Mouse (Mus musculus) lung, postnatal 36 days (tissue): Measurements from ENCODE around the gene Kdf1.

ENCODE experiments used
- DNase-seq: peaks from one replicate; pipeline ENCODE4 v3.0.0; 2022; ENCODE audit warnings: mixed read lengths

Gene Kdf1

GRCm38 (mm10) chr4:133518601-133519368, at the start of gene Kdf1:
TSS of gene Kdf1 (plus strand) at chr4:133518963.
- peak; percentile 74 for DNase-seq

- peak; percentile 54 for DNase-seq
Observed at GRCm38 (mm10) chr4:133469122-133469521, 49.6 kb upstream of the Kdf1 start.

- DNase-seq, result no peak
Observed at GRCm38 (mm10) chr4:133471135-133471821, 47.5 kb upstream of the Kdf1 start.

- no peak for DNase-seq
Observed at GRCm38 (mm10) chr4:133473833-133474232, 44.9 kb upstream of the Kdf1 start.

GRCm38 (mm10) chr4:133479458-133480184, 39.1 kb upstream of the Kdf1 start, which contains the start of gene Tent5b:
TSS of gene Tent5b (plus strand) at chr4:133480132.
- peak; percentile 100 for DNase-seq

- no peak for DNase-seq
Observed at GRCm38 (mm10) chr4:133480185-133480537, 38.6 kb upstream of the Kdf1 start.

GRCm38 (mm10) chr4:133480754-133481153, 38.0 kb upstream of the Kdf1 start:
- no peak for DNase-seq

GRCm38 (mm10) chr4:133481488-133481887, 37.3 kb upstream of the Kdf1 start:
- DNase-seq, result peak; percentile 53

- DNase-seq, result no peak
Observed at GRCm38 (mm10) chr4:133482479-133482878, 36.3 kb upstream of the Kdf1 start.

GRCm38 (mm10) chr4:133484266-133485025, 34.3 kb upstream of the Kdf1 start:
- DNase-seq, result peak; percentile 77

GRCm38 (mm10) chr4:133485691-133486425, 32.9 kb upstream of the Kdf1 start:
- DNase-seq, result no peak

GRCm38 (mm10) chr4:133486673-133487357, 31.9 kb upstream of the Kdf1 start:
- DNase-seq, result no peak

GRCm38 (mm10) chr4:133488619-133489392, 30.0 kb upstream of the Kdf1 start:
- DNase-seq, result peak; percentile 69

GRCm38 (mm10) chr4:133489489-133490245, 29.1 kb upstream of the Kdf1 start:
- no peak for DNase-seq

GRCm38 (mm10) chr4:133491800-133492199, 27.0 kb upstream of the Kdf1 start:
- DNase-seq, result peak; percentile 60

- DNase-seq, result peak; percentile 47
Observed at GRCm38 (mm10) chr4:133493895-133494294, 24.9 kb upstream of the Kdf1 start.

- peak; percentile 96 for DNase-seq
Observed at GRCm38 (mm10) chr4:133494432-133494831, 24.3 kb upstream of the Kdf1 start.

GRCm38 (mm10) chr4:133494867-133495266, 23.9 kb upstream of the Kdf1 start:
- DNase-seq, result no peak

GRCm38 (mm10) chr4:133495711-133496110, 23.1 kb upstream of the Kdf1 start:
- DNase-seq, result no peak
